Mouse (Mus musculus): ENCODE data around the gene Tnnt3.

GRCm38 (mm10) chr7:142475641-142476040 is 23.0 kb upstream of the Tnnt3 start:
- no peak for TF ChIP-seq CTCF (conservative IDR thresholded peaks at IDR 0.05; ENCODE audit: low read length)
- no peak for TF ChIP-seq POU5F1 (IDR thresholded peaks at IDR 0.05; ENCODE audit: borderline replicate concordance, low read length)
